Mouse (Mus musculus) embryo, embryonic 11 days (tissue): Measurements from ENCODE around the gene Fam53b.
"Not testable (repeated sequence)": the region's sequence is repeated elsewhere in the genome, so short reads cannot be mapped to it uniquely, and the experiment has no call there.

ENCODE experiments used
- DNase-seq: peaks from one replicate; pipeline ENCODE4 v3.0.0-alpha.2; 2015

Fam53b gene

GRCm38 (mm10) chr7:132669999-132670862 is 143.5 kb downstream of the Fam53b start:
- DNase-seq: no peak

- DNase-seq: no peak
Observed at GRCm38 (mm10) chr7:132668604-132669003, 145.1 kb downstream of the Fam53b start.

- DNase-seq: no peak
Observed at GRCm38 (mm10) chr7:132666516-132666915, 147.2 kb downstream of the Fam53b start.

- DNase-seq: no peak
Observed at GRCm38 (mm10) chr7:132665664-132666382, 147.9 kb downstream of the Fam53b start.

GRCm38 (mm10) chr7:132664815-132665214 is 148.9 kb downstream of the Fam53b start:
- no peak for DNase-seq

GRCm38 (mm10) chr7:132662831-132663230 is 150.9 kb downstream of the Fam53b start:
- not testable (repeated sequence) for DNase-seq
